Mouse (Mus musculus): Measurements from ENCODE around the gene Exoc6b. TPM values are rescaled to one million over a fixed set of nuclear protein-coding genes. Genes with fewer than 3 reads are reported as not detected.
"Not testable (repeated sequence)": the region's sequence is repeated elsewhere in the genome, so short reads cannot be mapped to it uniquely, and the experiment has no call there.

Exoc6b gene
- polyA plus RNA-seq, 1 experiment from 2014 or later, result 44.1 TPM

DNA sequence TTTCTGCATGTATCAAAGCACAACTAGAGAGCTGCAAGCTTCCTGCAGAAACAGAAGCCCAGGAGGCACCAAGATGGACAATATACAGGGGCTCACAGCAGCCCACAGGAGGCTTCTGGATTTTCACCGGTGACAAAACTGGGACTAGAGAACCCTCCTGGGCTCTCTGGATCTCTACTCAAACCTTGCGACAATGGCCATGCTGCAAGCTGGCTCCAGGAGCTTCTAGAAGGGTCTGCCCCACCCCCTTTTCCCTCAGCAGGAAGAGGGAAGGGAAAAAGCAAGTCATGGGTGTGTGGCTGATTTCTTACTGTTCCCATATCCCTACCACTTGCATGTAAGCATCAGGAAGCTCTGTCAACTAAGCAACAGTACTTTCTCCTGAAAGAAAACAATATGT is 437.7 kb downstream of the Exoc6b start:
- Histone ChIP-seq H3K4me3 (no peak overlapping the region), H3K9ac (no peak overlapping the region), H3K36me3 (no peaks in the 10 kb centered on the region), H3K9me3 (no peaks in the 10 kb centered on the region), H3K4me1 (no peaks in the 10 kb centered on the region), H3K4me2 (replicated peaks) (no peak overlapping the region), H3K27me3 (replicated peaks) (no peaks in the 10 kb centered on the region), H3K27ac (no peak overlapping the region)
- ATAC-seq (ENCODE audit: low FRiP score, low read depth), result no peak
- 91% methylated on average over 2 of the region's 2 CpGs for WGBS

DNA sequence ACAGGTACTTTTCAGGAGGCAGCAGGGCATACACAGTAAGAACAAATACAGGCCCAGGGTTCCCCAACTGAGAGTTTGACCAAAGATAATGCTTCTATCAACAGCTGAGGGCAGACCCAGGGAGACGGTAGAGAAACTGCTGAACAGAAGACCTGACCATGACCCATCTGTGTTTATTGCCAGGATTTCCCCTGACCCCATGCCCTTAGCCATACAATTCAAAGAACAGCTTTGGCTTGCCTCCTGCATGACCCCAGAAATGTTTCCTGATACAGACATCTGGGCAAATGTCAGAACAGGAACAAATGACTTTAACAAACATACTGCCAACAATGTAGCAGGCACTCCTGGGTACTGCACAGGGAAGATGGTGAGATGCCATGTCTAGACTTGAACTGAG is 439.0 kb downstream of the Exoc6b start:
- Histone ChIP-seq H3K9me3 (no peaks in the 10 kb centered on the region), H3K9ac (no peak overlapping the region), H3K27ac (no peak overlapping the region), H3K4me1 (no peaks in the 10 kb centered on the region), H3K27me3 (replicated peaks) (no peaks in the 10 kb centered on the region), H3K4me3 (no peak overlapping the region), H3K4me2 (replicated peaks) (no peak overlapping the region), H3K36me3 (no peaks in the 10 kb centered on the region)
- no peak for ATAC-seq (ENCODE audit: low FRiP score, low read depth)
- 13% methylated on average over 1 of the region's 1 CpGs for WGBS

DNA sequence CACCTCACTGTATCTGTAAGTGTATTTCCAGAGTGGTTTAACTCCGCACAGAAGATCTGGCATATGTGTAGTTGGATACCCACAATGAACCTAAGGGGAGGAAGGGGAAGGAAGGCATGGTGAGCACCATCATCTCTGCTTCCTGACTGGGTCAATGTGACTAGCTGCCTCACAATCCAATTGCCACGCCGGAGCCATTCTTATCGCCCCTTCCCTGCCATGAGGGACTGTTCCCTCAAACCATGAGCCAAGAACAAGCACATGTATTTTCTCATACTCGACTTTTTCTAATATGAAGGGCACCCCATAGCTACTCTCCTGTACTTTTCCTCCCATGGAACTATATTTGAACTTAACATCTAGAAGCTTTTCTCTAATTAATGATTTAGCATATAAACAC is 440.5 kb downstream of the Exoc6b start:
- ATAC-seq (ENCODE audit: low FRiP score, low read depth), result no peak
- Histone ChIP-seq H3K4me3 (no peak overlapping the region), H3K9me3 (no peaks in the 10 kb centered on the region), H3K27ac (no peak overlapping the region), H3K36me3 (no peaks in the 10 kb centered on the region), H3K9ac (no peak overlapping the region), H3K4me1 (no peaks in the 10 kb centered on the region), H3K4me2 (replicated peaks) (no peak overlapping the region), H3K27me3 (replicated peaks) (no peaks in the 10 kb centered on the region)
- 89% methylated on average over 5 of the region's 5 CpGs for WGBS

DNA sequence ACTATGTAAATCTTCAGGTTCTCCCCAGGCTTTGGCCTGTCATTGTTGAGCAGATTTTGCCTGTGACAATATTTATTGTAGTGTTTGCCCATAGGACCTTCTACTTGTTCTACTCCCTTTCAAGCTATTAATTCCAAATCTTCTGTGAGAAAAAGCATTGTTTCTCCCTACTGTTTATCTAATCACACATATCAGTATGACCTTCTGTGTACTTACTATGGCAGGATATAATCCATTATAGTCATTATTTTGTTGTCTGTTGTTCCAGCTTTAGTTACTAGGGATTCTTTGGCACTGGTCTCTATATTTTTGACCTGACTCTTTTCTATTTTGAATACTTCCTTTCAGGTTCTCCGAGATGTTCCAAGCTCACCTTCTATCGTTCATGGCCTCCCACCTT is 442.9 kb downstream of the Exoc6b start:
- Histone ChIP-seq H3K27me3 (replicated peaks) (no peaks in the 10 kb centered on the region), H3K4me2 (replicated peaks) (no peak overlapping the region), H3K36me3 (no peaks in the 10 kb centered on the region), H3K4me1 (no peaks in the 10 kb centered on the region), H3K9me3 (no peaks in the 10 kb centered on the region), H3K27ac (no peak overlapping the region), H3K4me3 (no peak overlapping the region), H3K9ac (no peak overlapping the region)
- ATAC-seq (ENCODE audit: low FRiP score, low read depth), result no peak
- 95% methylated on average over 2 of the region's 2 CpGs for WGBS

DNA sequence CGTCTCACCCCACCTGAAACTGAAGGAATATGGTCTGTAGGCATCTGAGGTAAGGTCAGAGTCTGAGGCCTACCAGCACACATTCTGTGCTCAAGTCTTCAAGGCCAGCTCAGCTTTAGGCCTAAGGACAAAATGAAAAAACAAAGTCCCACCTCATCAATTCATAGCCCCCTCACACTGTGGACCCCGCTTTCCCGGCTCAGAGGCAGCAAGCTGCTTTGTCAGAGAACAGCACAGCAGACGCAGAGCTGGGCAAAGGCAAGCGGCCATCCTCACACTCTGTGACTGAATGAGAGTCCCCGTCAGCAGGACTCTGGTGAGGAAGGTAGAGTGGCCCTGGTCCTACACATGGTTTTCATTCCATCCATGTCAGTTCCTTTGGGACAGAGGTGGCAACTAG is 450.1 kb downstream of the Exoc6b start:
- no peaks in the 10 kb centered on the region for H3K27me3 ChIP-seq (replicated peaks)
- no peak overlapping the region for H3K4me2 ChIP-seq (replicated peaks)
- no peak overlapping the region for H3K4me3 ChIP-seq
- peaks cover 6% of the 10 kb centered on the region; the same call in 1 of the 2 replicates for H3K36me3 ChIP-seq
- no peak overlapping the region for H3K9ac ChIP-seq
- 95% methylated on average over 6 of the region's 6 CpGs for WGBS
- no peak for ATAC-seq (ENCODE audit: low FRiP score, low read depth)
- H3K4me1 ChIP-seq, result no peaks in the 10 kb centered on the region
- H3K27ac ChIP-seq, result no peak overlapping the region
- H3K9me3 ChIP-seq, result no peaks in the 10 kb centered on the region

DNA sequence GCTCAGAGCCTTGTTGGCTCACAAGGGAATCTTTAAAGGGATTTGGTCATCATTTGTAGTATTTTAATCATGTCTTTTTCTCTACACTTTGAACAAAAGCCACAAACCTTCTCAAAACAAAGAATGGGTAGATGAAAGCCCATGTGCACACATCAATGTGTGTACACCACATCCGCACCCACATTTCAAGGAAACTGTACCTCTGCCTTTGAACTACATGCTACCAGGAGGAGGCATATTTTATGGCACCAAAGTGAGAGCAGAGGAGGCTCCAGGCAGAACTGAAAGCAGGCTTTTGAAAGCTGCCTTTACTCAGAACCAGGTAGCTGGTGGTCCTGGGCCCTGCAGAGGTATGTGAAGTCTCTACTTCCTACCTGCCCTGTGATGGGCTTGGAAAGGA is 452.3 kb downstream of the Exoc6b start:
- no peak overlapping the region for H3K27ac ChIP-seq
- WGBS, result 97% methylated on average over 1 of the region's 1 CpGs

DNA sequence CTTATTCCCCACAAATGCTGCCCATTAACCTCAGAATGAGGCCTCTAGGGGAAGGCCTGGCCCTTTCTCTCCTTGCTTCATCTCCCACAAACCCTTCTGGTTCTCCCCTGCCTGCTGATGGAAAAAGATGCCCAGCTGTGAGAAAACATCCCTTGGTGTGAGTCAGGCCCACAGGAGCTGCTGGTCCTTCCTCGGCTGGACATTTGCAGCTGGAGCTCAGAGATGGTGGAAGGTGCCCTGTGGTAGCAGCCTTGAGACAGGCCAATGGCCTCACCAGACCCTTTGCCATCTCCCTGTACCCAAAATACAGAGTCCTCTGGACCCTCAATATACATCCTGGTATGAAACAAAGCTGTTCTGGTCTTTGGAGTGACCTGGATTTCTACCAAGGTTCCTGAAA is 452.7 kb downstream of the Exoc6b start:
- Histone ChIP-seq H3K9me3 (no peaks in the 10 kb centered on the region), H3K27ac (no peak overlapping the region), H3K4me2 (replicated peaks) (no peak overlapping the region), H3K4me1 (no peaks in the 10 kb centered on the region), H3K27me3 (replicated peaks) (no peaks in the 10 kb centered on the region), H3K36me3 (peaks cover 6% of the 10 kb centered on the region; the same call in 1 of the 2 replicates), H3K9ac (no peak overlapping the region), H3K4me3 (no peak overlapping the region)
- no peak for ATAC-seq (ENCODE audit: low FRiP score, low read depth)
- 71% methylated on average over 1 of the region's 1 CpGs for WGBS

More for the DNA sequence above, 452.3 kb downstream of the Exoc6b start:
- Histone ChIP-seq H3K4me1 (no peaks in the 10 kb centered on the region), H3K4me3 (no peak overlapping the region), H3K27me3 (replicated peaks) (no peaks in the 10 kb centered on the region), H3K9ac (no peak overlapping the region), H3K4me2 (replicated peaks) (no peak overlapping the region), H3K36me3 (peaks cover 6% of the 10 kb centered on the region; the same call in 1 of the 2 replicates), H3K9me3 (no peaks in the 10 kb centered on the region)
- no peak for ATAC-seq (ENCODE audit: low FRiP score, low read depth)

DNA sequence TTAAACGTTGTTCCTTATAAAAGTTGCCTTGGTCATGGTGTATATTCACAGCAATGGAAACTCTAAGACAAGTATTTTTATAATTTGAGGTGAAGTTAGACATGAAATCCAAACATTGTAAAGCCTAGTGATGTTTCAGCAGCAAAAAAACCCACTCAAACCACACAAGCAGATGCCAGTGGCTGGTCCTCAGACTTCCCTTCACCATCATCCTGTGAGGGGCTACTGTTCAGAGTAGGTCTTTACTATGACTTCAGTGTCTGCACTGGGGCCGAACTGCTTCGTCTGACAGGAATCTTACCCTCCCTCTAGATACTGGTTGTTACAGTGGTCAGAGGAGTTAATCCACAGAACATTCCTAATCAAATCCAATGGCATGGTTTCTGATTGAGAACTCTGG is 455.8 kb downstream of the Exoc6b start:
- H3K27ac ChIP-seq, result no peak overlapping the region
- ATAC-seq (ENCODE audit: low FRiP score, low read depth), result no peak
- WGBS, result 88% methylated on average over 3 of the region's 3 CpGs
- no peaks in the 10 kb centered on the region for H3K27me3 ChIP-seq (replicated peaks)
- no peaks in the 10 kb centered on the region for H3K9me3 ChIP-seq
- H3K4me2 ChIP-seq (replicated peaks), result no peak overlapping the region
- no peaks in the 10 kb centered on the region for H3K4me1 ChIP-seq
- H3K4me3 ChIP-seq, result no peak overlapping the region
- no peaks in the 10 kb centered on the region for H3K36me3 ChIP-seq
- no peak overlapping the region for H3K9ac ChIP-seq

DNA sequence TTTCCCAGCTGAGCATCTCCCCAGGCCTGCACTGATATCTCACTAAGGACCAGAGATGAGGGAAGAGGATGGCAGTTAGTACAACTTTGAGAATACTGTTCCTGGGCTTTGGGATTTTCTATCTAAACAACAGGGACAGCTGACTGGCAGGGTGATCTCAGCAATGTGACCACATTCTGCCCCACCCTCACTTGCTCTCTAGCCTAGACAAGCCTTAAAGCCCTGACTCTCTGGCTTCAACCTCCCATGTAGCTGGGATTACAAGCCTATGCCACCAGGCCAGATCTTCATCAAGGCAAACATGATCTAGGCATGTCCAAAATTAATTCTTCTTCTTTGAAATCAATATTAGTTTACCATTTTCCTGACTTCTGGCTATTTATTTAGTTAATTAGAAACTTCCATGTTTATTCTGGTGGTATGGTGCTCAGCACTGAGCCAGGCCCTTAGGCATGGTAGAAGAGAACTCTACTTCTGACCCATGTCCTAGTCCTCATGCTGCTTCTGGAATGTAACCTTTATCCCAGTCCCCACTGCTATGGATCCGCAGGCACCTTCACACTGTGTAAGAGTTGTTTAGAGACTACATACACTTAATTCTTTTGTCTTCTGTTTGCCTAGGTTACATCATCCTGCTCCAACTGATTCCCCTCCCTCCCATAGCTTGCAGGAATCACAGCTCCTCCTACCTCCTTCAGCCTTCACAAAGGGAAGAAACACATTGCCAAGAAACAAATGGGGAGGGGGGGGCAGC is 468.0 kb downstream of the Exoc6b start:
- no peak for ATAC-seq (ENCODE audit: low FRiP score, low read depth)
- Histone ChIP-seq H3K9me3 (no peaks in the 10 kb centered on the region), H3K27ac (no peak overlapping the region), H3K4me2 (replicated peaks) (no peak overlapping the region), H3K4me1 (no peaks in the 10 kb centered on the region), H3K9ac (no peak overlapping the region), H3K4me3 (no peak overlapping the region), H3K36me3 (no peaks in the 10 kb centered on the region), H3K27me3 (replicated peaks) (no peaks in the 10 kb centered on the region)
- 20% methylated on average over 1 of the region's 1 CpGs for WGBS

DNA sequence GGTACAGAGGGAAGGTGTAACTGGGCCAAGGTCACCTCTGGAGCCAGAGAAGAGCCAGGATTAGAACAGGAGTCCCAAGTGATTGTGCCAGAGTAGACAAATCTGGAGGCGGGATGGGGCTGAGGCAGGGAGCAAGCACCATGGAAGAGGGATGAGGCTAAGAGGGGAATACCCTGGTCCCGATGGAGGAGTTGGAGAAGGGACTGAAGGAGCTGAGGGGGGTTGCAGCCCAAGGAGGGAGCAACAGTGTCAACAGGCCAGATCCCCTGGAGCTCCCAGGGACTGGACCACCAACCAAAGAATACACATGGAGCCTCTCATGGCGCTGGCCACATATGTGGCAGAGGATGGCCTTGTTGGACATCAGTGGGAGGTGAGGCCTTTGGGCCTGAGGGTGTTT is 470.0 kb downstream of the Exoc6b start:
- H3K27me3 ChIP-seq (replicated peaks); ATAC-seq (ENCODE audit: low FRiP score, low read depth): not testable (repeated sequence)
- 87% methylated on average over 3 of the region's 3 CpGs for WGBS

DNA sequence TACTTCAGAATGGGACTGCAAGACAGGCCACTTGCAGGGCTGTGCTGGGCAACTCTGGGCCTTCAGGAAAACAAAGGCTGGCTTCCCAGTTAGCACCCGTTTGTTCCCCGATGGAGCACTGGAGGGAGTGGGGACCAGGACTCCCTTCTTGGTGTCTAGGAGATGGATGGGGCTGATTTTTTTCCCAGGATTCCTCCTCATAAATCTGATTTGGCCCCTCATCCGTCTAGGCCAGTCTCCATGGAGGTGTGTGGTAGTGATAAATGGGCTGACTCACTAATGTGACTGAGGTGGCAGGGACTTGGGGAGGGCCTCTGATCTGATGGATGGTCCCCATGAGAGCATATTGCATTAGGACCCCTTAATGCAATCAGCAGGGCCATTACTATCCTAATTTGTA is 470.6 kb downstream of the Exoc6b start:
- no peak for ATAC-seq (ENCODE audit: low FRiP score, low read depth)
- H3K27me3 ChIP-seq (replicated peaks), result no peaks in the 10 kb centered on the region
- H3K9ac ChIP-seq, result no peak overlapping the region
- WGBS, result 74% methylated on average over 3 of the region's 3 CpGs
- H3K27ac ChIP-seq, result no peak overlapping the region
- H3K36me3 ChIP-seq, result no peaks in the 10 kb centered on the region
- no peak overlapping the region for H3K4me2 ChIP-seq (replicated peaks)
- H3K9me3 ChIP-seq, result no peaks in the 10 kb centered on the region
- H3K4me3 ChIP-seq, result no peak overlapping the region
- H3K4me1 ChIP-seq, result 0 out of 2 replicates have a peak, but pooled peaks cover 1% of the 10 kb centered on the region

More for the DNA sequence above, 470.0 kb downstream of the Exoc6b start:
- not testable (repeated sequence) for H3K36me3 ChIP-seq; H3K9me3 ChIP-seq; H3K4me3 ChIP-seq; H3K4me2 ChIP-seq (replicated peaks); H3K4me1 ChIP-seq; H3K9ac ChIP-seq; H3K27ac ChIP-seq

DNA sequence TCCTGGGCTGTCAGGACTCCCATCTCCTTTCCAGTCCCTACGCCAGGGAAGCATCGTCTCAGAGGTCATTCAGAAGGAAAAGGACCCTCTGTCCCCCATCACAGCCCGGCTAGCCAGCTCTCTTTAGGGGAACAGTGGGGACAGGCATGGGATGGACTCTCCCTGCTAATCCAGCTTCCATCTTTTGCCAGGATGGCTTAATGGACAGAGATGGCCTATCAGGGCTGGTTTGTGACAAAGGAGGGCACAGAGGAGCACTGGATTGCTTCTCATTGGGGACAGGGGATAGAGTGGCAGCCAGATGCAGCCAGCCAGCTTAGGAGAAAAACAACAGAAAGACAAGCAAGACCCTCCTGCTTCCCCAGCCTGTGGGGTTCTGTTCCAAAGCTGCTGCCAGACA is 474.7 kb downstream of the Exoc6b start:
- no peak overlapping the region for H3K4me2 ChIP-seq (replicated peaks)

DNA sequence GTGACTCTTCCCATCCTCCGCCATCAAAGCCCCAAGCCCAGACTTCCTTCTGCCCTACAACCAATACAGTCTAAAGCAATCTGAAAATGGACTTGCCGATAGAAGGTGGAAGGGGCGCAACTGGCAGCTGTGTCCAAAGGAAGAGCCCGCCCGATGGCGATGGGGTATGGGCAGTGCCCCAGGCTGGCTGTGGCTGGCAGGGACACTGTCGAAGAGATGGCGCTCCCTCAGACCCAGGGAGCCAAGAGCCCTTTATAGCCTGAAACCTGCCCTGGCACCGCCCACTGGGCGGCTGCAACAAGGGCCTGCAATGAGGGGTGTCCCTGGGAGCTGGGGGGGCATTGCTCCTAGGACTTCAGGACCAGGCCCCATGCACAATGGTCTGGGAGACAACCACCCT is 475.6 kb downstream of the Exoc6b start, which contains the start of gene Cyp26b1:
Gene Cyp26b1 (minus strand): TSS at position 216 of the 400 bp plus-strand sequence.
- peaks cover 33% of the 10 kb centered on the region for H3K27me3 ChIP-seq (replicated peaks)
- H3K4me1 ChIP-seq, result peaks cover 17% of the 10 kb centered on the region
- no peak within 1 kb of the TSS for H3K27ac ChIP-seq
- no peak within 1 kb of the TSS for H3K4me3 ChIP-seq
- WGBS, result 79% methylated on average over 10 of the region's 10 CpGs
- H3K4me2 ChIP-seq (replicated peaks), result no peak within 1 kb of the TSS
- no peaks in the 10 kb centered on the region for H3K36me3 ChIP-seq
- ATAC-seq (ENCODE audit: low FRiP score, low read depth), result no peak
- no peaks in the 10 kb centered on the region for H3K9me3 ChIP-seq
- no peak within 1 kb of the TSS; the same call in 1 of the 2 replicates for H3K9ac ChIP-seq

More for the DNA sequence above, 474.7 kb downstream of the Exoc6b start:
- WGBS, result 35% methylated on average over 3 of the region's 3 CpGs
- no peaks in the 10 kb centered on the region for H3K9me3 ChIP-seq
- H3K27me3 ChIP-seq (replicated peaks), result peaks cover 24% of the 10 kb centered on the region
- no peak overlapping the region for H3K27ac ChIP-seq
- ATAC-seq (ENCODE audit: low FRiP score, low read depth), result no peak
- H3K9ac ChIP-seq, result no peak overlapping the region; the same call in 1 of the 2 replicates
- peaks cover 7% of the 10 kb centered on the region for H3K4me1 ChIP-seq
- H3K4me3 ChIP-seq, result no peak overlapping the region
- H3K36me3 ChIP-seq, result no peaks in the 10 kb centered on the region

Measured in neural tube, embryonic 12.5 days (tissue).